Mouse (Mus musculus) G1E (cell line): Measurements from ENCODE around the gene Adh6a. TPM values are rescaled to one million over a fixed set of nuclear protein-coding genes. Genes with fewer than 3 reads are reported as not detected.

Source experiments
- ATAC-seq: 2 replicates; pipeline ENCODE4 v1.8.0; 2016; ENCODE audit warnings: mild to moderate bottlenecking; ENCODE audit not compliant: insufficient number of reproducible peaks, poor library complexity, low FRiP score, severe bottlenecking; ENCODE audit errors: extremely low read depth
- DNase-seq: peaks from one replicate; pipeline ENCODE4 v3.0.0; 2012; ENCODE audit warnings: low spot score
- H3K27me3 ChIP-seq: 2 replicates; pipeline ENCODE4 v1.6.1; 2012; ENCODE audit warnings: mild to moderate bottlenecking, low read length, inconsistent platforms; ENCODE audit not compliant: insufficient read depth
- H3K36me3 ChIP-seq: replicated peaks from 2 replicates; pipeline ENCODE3; 2012; ENCODE audit warnings: mild to moderate bottlenecking, inconsistent platforms
- H3K4me1 ChIP-seq: 2 replicates; pipeline ENCODE4 v1.6.1; 2012; ENCODE audit warnings: low read depth, low read length, inconsistent platforms, mixed read lengths; ENCODE audit not compliant: insufficient read depth
- H3K4me3 ChIP-seq: 2 replicates; pipeline ENCODE4 v1.5.1; 2012; ENCODE audit warnings: low read depth, mild to moderate bottlenecking, inconsistent platforms, low read length, moderate library complexity, mixed read lengths
- H3K9me3 ChIP-seq: replicated peaks from 2 replicates; pipeline ENCODE4 v1.6.1; 2012; ENCODE audit warnings: inconsistent platforms
- CTCF ChIP-seq: IDR thresholded peaks from 2 replicates; pipeline ENCODE4 v1.5.1; 2012; ENCODE audit warnings: low read depth, low read length, inconsistent platforms, mixed read lengths
- GATA1 ChIP-seq: IDR thresholded peaks from 2 replicates; pipeline ENCODE4 v1.6.1; 2012; ENCODE audit warnings: borderline replicate concordance, low read length, inconsistent platforms, mixed read lengths
- GATA2 ChIP-seq: IDR thresholded peaks from 2 replicates; pipeline ENCODE4 v1.6.1; 2012; ENCODE audit warnings: low read depth, low read length, inconsistent platforms, borderline replicate concordance
- POLR2AphosphoS5 ChIP-seq: IDR thresholded peaks from 2 replicates; pipeline ENCODE4 v1.6.1; 2012; ENCODE audit warnings: low read depth, low read length, inconsistent platforms; ENCODE audit not compliant: insufficient replicate concordance
- TAL1 ChIP-seq: conservative IDR thresholded peaks from 2 replicates; pipeline ENCODE4 v1.6.1; 2012; ENCODE audit warnings: low read depth, low read length, inconsistent platforms, mixed read lengths
- polyA plus RNA-seq: library from polyadenylated mRNA; stranded (reverse); fragments of >175 nt; gene quantifications from 2 replicates; pipeline ENCODE4 v1.2.3, GENCODE M21; 2012
- total RNA-seq, 2 experiments: library from RNA; stranded (forward) in 1 of 2; stranded (reverse) in 1 of 2; fragments of 200-1000 nt in 1 of 2; fragments of >200 nt in 1 of 2; fragmentation: Nextera tagmentation in 1 of 2; gene quantifications; 2 replicates each; pipeline ENCODE4 v1.2.3; 2014 to 2017

The Adh6a gene
- total and polyA plus RNA-seq, 3 experiments = 0.22 TPM; not detected in 2

DNA sequence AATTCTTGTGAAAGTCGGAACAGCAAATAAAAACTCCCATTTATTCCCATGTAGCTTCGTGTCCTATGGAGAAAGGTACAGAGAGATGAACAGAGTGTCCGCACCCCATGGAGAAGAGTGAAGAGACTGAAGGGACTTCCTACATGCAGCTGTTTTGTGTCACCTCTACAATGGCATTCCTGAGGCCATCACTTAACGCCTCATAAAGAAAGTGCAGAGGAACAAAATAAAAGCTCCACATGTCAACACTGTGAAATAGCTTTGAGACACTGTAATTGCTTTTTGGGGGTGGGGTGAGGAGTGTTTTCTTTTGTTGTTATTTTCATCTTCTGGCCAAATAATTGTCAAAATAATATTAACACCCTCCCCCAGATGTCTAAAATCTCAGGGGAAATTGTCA, 10.4 kb upstream of the Adh6a start:
- no peak for ATAC-seq
- DNase-seq = no peak
- TF ChIP-seq GATA2 (no peak), TAL1 (no peak), CTCF (no peak), GATA1 (no peak), POLR2AphosphoS5 (no peak)
- Histone ChIP-seq H3K4me1 (no peaks in the 10 kb centered on the region), H3K4me3 (no peak overlapping the region), H3K36me3 (no peaks in the 10 kb centered on the region), H3K27me3 (no peaks in the 10 kb centered on the region), H3K9me3 (peaks cover 8% of the 10 kb centered on the region)

- no peaks in the 10 kb centered on the region for H3K36me3 ChIP-seq
- TF ChIP-seq TAL1 (no peak), GATA1 (no peak), GATA2 (no peak), CTCF (no peak), POLR2AphosphoS5 (no peak)
- ATAC-seq = no peak
- no peak overlapping the region for H3K4me3 ChIP-seq
- no peaks in the 10 kb centered on the region for H3K4me1 ChIP-seq
- no peaks in the 10 kb centered on the region for H3K27me3 ChIP-seq
- H3K9me3 ChIP-seq = no peaks in the 10 kb centered on the region
- DNase-seq = no peak
Measured at GRCm38 (mm10) chr3:138303771-138304488, 9.2 kb upstream of the Adh6a start.

GRCm38 (mm10) chr3:138304489-138304871, 8.6 kb upstream of the Adh6a start:
- ATAC-seq = no peak
- Histone ChIP-seq H3K4me1 (no peaks in the 10 kb centered on the region), H3K36me3 (no peaks in the 10 kb centered on the region), H3K4me3 (no peak overlapping the region), H3K27me3 (no peaks in the 10 kb centered on the region), H3K9me3 (no peaks in the 10 kb centered on the region)
- no peak for DNase-seq
- no peak for TF ChIP-seq CTCF

GRCm38 (mm10) chr3:138305486-138306289, 7.4 kb upstream of the Adh6a start:
- Histone ChIP-seq H3K4me1 (no peaks in the 10 kb centered on the region), H3K27me3 (no peaks in the 10 kb centered on the region), H3K9me3 (no peaks in the 10 kb centered on the region), H3K4me3 (no peak overlapping the region), H3K36me3 (no peaks in the 10 kb centered on the region)
- DNase-seq (no peak), ATAC-seq (no peak)
- TF ChIP-seq GATA1 = no peak
- TF ChIP-seq TAL1 = no peak
- TF ChIP-seq GATA2 = no peak
- no peak for TF ChIP-seq CTCF
- no peak for TF ChIP-seq POLR2AphosphoS5

DNA sequence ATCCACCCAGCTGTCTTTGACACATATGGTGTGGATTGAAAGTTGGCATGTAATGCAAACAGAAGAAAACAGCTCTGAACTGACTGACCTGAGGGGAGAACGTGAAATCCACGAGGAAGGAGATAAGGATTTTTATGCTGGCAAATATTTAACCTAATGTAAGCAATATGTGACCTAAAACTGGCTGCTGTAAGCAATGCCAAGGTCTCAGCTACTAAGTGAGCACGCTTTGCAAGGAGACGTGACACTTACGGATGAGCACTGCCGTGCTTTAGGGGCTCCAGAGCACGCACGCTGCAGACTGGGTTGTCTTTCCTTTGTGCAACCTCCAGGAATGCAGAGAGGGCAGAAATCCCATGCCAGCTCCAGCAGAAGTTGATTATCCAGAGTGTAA, 6.8 kb upstream of the Adh6a start:
- Histone ChIP-seq H3K4me1 (no peaks in the 10 kb centered on the region), H3K9me3 (no peaks in the 10 kb centered on the region), H3K36me3 (no peaks in the 10 kb centered on the region), H3K27me3 (no peaks in the 10 kb centered on the region), H3K4me3 (no peak overlapping the region)
- DNase-seq (no peak), ATAC-seq (no peak)
- TF ChIP-seq CTCF = no peak
- TF ChIP-seq GATA2 = no peak
- no peak for TF ChIP-seq POLR2AphosphoS5
- TF ChIP-seq GATA1 = no peak
- TF ChIP-seq TAL1 = no peak

GRCm38 (mm10) chr3:138309910-138310309, 3.2 kb upstream of the Adh6a start:
- no peak overlapping the region for H3K4me3 ChIP-seq
- DNase-seq (no peak), ATAC-seq (no peak)
- no peaks in the 10 kb centered on the region for H3K9me3 ChIP-seq
- H3K4me1 ChIP-seq = no peaks in the 10 kb centered on the region
- TF ChIP-seq CTCF (no peak), GATA1 (no peak), POLR2AphosphoS5 (no peak), GATA2 (no peak), TAL1 (no peak)
- H3K27me3 ChIP-seq = no peaks in the 10 kb centered on the region
- H3K36me3 ChIP-seq = no peaks in the 10 kb centered on the region

DNA sequence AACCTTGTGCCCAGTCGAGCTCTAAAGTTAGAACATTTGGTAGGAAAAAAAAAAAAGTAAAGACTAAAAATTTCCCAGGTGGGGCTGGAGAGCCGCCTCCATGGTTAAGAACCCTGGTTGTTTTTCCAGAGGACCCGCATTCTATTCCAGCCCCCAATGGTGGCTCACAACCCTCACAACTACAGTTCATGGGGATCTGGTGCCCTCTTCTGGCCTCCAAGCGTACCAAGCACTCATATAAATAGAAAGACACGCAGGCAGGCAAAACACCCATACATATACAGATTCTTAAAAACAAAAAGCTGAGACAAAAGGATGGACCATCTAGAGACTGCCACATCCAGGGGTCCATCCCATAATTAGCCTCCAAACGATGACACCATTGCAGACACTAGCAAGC, 2.1 kb upstream of the Adh6a start:
- Histone ChIP-seq H3K27me3 (no peaks in the 10 kb centered on the region), H3K36me3 (no peaks in the 10 kb centered on the region), H3K4me1 (no peaks in the 10 kb centered on the region), H3K9me3 (no peaks in the 10 kb centered on the region), H3K4me3 (no peak overlapping the region)
- TF ChIP-seq GATA1 (no peak), GATA2 (no peak), TAL1 (no peak), POLR2AphosphoS5 (no peak), CTCF (no peak)
- ATAC-seq (no peak), DNase-seq (no peak)
